30 mouse cellular contexts compared by ENCODE assay signal in the genomic region with DNA sequence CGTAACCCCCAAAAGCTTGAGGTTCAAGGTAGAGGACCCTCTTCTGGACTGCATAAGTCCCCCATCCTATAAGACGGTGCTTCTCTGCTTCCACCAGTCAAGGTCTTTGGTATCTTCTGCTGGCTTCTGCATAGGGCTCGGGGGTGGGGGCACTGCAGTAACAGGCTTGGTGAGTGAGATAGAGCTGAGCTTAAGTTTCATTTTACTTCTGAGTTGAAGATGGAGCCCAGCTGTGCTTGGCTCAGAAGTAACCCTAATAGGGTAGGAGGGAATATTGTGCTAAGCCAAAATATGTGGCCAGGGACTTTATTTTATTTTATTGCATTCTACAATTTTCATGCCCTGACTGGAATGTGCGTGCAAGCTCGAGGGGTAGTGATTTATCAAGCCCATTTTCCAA.
DNase-seq lines count a peak whose midpoint lies in the region; ATAC-seq and TF ChIP-seq lines count a peak whose summit lies in the region.
"Had no signal": no experiment of that assay in that cellular context is flagged by ENCODE, and none has a peak within 500 bp of the region (broad histone marks: within the 10 kb centered on the region; RNA-seq: fewer than 3 reads in every experiment).

No protein-coding gene starts in this region.

- H3K4me3 ChIP-seq in embryonic facial prominence, embryonic 14.5 days (ENCODE audit: low read depth, low read length), result no peak overlapping the region
- H3K4me3 ChIP-seq in embryonic facial prominence, embryonic 10.5 days, result no peak overlapping the region
- no peak overlapping the region for H3K4me3 ChIP-seq in kidney, embryonic 16.5 days (ENCODE audit: low read length)
- no peak overlapping the region for H3K4me3 ChIP-seq in lung, embryonic 14.5 days (ENCODE audit: low read depth, low read length)
- no peak overlapping the region for H3K4me3 ChIP-seq in lung, adult 2 months (replicated peaks; ENCODE audit: extremely low read depth, low read depth, low read length)
- no peak overlapping the region for H3K4me3 ChIP-seq in stomach, embryonic 16.5 days (replicated peaks; ENCODE audit: low read length)
- no peak overlapping the region for H3K4me3 ChIP-seq in stomach, postnatal 0 days (ENCODE audit: low read depth, low read length)
- H3K4me3 ChIP-seq: embryonic facial prominence, embryonic 15.5 days; forebrain, embryonic 12.5 days; heart, embryonic 13.5 days; liver, embryonic 12.5 days; midbrain, embryonic 12.5 days; myocyte; stomach, embryonic 15.5 days had no signal

- no peak overlapping the region for H3K27ac ChIP-seq in embryonic facial prominence, embryonic 14.5 days (replicated peaks; ENCODE audit: low read depth, low read length)
- no peak overlapping the region for H3K27ac ChIP-seq in embryonic facial prominence, embryonic 10.5 days (replicated peaks)
- no peak overlapping the region for H3K27ac ChIP-seq in kidney, embryonic 16.5 days (ENCODE audit: low read length)
- no peak overlapping the region for H3K27ac ChIP-seq in lung, embryonic 14.5 days (ENCODE audit: low read depth)
- H3K27ac ChIP-seq in stomach, embryonic 16.5 days (ENCODE audit: low read length), result no peak overlapping the region
- H3K27ac ChIP-seq in stomach, postnatal 0 days (replicated peaks), result no peak overlapping the region
- H3K27ac ChIP-seq: embryonic facial prominence, embryonic 15.5 days; forebrain, embryonic 12.5 days; heart, embryonic 13.5 days; liver, embryonic 12.5 days; midbrain, embryonic 12.5 days; stomach, embryonic 15.5 days had no signal

- TF ChIP-seq CTCF in lung, embryonic 14.5 days (IDR thresholded peaks at IDR 0.05; ENCODE audit: low read depth), result no peak
- no peak for TF ChIP-seq CTCF in lung, adult 2 months (IDR thresholded peaks at IDR 0.05; ENCODE audit: insufficient read depth, low read length)
- no peak for TF ChIP-seq CTCF in stomach, postnatal 0 days (IDR thresholded peaks at IDR 0.05; ENCODE audit: low read depth)

- no peak overlapping the region for H3K4me2 ChIP-seq in embryonic facial prominence, embryonic 14.5 days (ENCODE audit: low read depth, low read length)
- H3K4me2 ChIP-seq in kidney, embryonic 16.5 days (replicated peaks; ENCODE audit: low read depth, low read length), result peak overlapping the region; percentile 26
- H3K4me2 ChIP-seq in lung, embryonic 14.5 days, result no peak overlapping the region
- no peak overlapping the region for H3K4me2 ChIP-seq in stomach, embryonic 16.5 days (ENCODE audit: low read depth, low read length)
- H3K4me2 ChIP-seq in stomach, postnatal 0 days (replicated peaks; ENCODE audit: low read depth), result no peak overlapping the region
- H3K4me2 ChIP-seq: embryonic facial prominence, embryonic 15.5 days; forebrain, embryonic 12.5 days; heart, embryonic 13.5 days; liver, embryonic 12.5 days; midbrain, embryonic 12.5 days; stomach, embryonic 15.5 days had no signal

- no peak overlapping the region for H3K9ac ChIP-seq in embryonic facial prominence, embryonic 14.5 days (ENCODE audit: low read depth, low read length)
- no peak overlapping the region for H3K9ac ChIP-seq in kidney, embryonic 16.5 days (replicated peaks; ENCODE audit: low read length)
- no peak overlapping the region for H3K9ac ChIP-seq in lung, embryonic 14.5 days
- no peak overlapping the region for H3K9ac ChIP-seq in stomach, embryonic 16.5 days (ENCODE audit: low read length)
- H3K9ac ChIP-seq in stomach, postnatal 0 days (ENCODE audit: low read length), result no peak overlapping the region
- H3K9ac ChIP-seq: embryonic facial prominence, embryonic 15.5 days; forebrain, embryonic 12.5 days; forebrain, postnatal 0 days; heart, embryonic 13.5 days; liver, embryonic 12.5 days; liver, postnatal 0 days; midbrain, embryonic 12.5 days; stomach, embryonic 15.5 days had no signal

- H3K36me3 ChIP-seq in embryonic facial prominence, embryonic 14.5 days (ENCODE audit: control insufficient read depth, insufficient read depth, low read length), result no peaks in the 10 kb centered on the region
- no peaks in the 10 kb centered on the region for H3K36me3 ChIP-seq in embryonic facial prominence, embryonic 10.5 days (replicated peaks)
- H3K36me3 ChIP-seq in kidney, embryonic 16.5 days (ENCODE audit: insufficient read depth, low read length), result no peaks in the 10 kb centered on the region
- no peaks in the 10 kb centered on the region for H3K36me3 ChIP-seq in lung, embryonic 14.5 days (ENCODE audit: insufficient read depth)
- H3K36me3 ChIP-seq in stomach, embryonic 16.5 days (ENCODE audit: control insufficient read depth, insufficient read depth, low read length), result no peaks in the 10 kb centered on the region
- H3K36me3 ChIP-seq in stomach, postnatal 0 days (ENCODE audit: control insufficient read depth, insufficient read depth, low read length), result no peaks in the 10 kb centered on the region
- H3K36me3 ChIP-seq: embryonic facial prominence, embryonic 15.5 days; forebrain, embryonic 12.5 days; heart, embryonic 13.5 days; liver, embryonic 12.5 days; midbrain, embryonic 12.5 days; stomach, embryonic 15.5 days had no signal

- peak; percentile 18; the same call in 1 of the 2 replicates for ATAC-seq in embryonic facial prominence, embryonic 14.5 days (ENCODE audit: low read depth)
- ATAC-seq in kidney, embryonic 16.5 days (ENCODE audit: low FRiP score, low TSS enrichment), result peak; percentile 31; the same call in 1 of the 2 replicates
- ATAC-seq in lung, embryonic 14.5 days (ENCODE audit: insufficient read depth), result peak; percentile 85; the same call in 1 of the 2 replicates
- peak; percentile 56; the same call in 1 of the 2 replicates for ATAC-seq in stomach, embryonic 16.5 days (ENCODE audit: insufficient read depth, low FRiP score)
- ATAC-seq in stomach, postnatal 0 days (ENCODE audit: low FRiP score, low TSS enrichment), result no peak
- ATAC-seq: activated CD4-positive, CD25-positive, alpha-beta regulatory T cell, adult 4 months; forebrain, postnatal 0 days; hindbrain, embryonic 16.5 days; liver, embryonic 12.5 days; liver, postnatal 0 days had no signal

- no peaks in the 10 kb centered on the region for H3K4me1 ChIP-seq in embryonic facial prominence, embryonic 14.5 days (ENCODE audit: control insufficient read depth, insufficient read depth, low read length)
- H3K4me1 ChIP-seq in embryonic facial prominence, embryonic 10.5 days, result no peaks in the 10 kb centered on the region
- peaks cover 23% of the 10 kb centered on the region for H3K4me1 ChIP-seq in kidney, embryonic 16.5 days (ENCODE audit: insufficient read depth, low read length)
- no peaks in the 10 kb centered on the region for H3K4me1 ChIP-seq in lung, embryonic 14.5 days (ENCODE audit: insufficient read depth)
- no peaks in the 10 kb centered on the region for H3K4me1 ChIP-seq in lung, adult 2 months (ENCODE audit: control insufficient read depth, insufficient read depth, low read length)
- H3K4me1 ChIP-seq in stomach, embryonic 16.5 days (ENCODE audit: control insufficient read depth, insufficient read depth, low read length), result no peaks in the 10 kb centered on the region
- no peaks in the 10 kb centered on the region for H3K4me1 ChIP-seq in stomach, postnatal 0 days (replicated peaks; ENCODE audit: control insufficient read depth, insufficient read depth)
- H3K4me1 ChIP-seq: embryonic facial prominence, embryonic 15.5 days; forebrain, embryonic 12.5 days; heart, embryonic 13.5 days; liver, embryonic 12.5 days; megakaryocyte, embryonic 14.5 days; midbrain, embryonic 12.5 days; stomach, embryonic 15.5 days had no signal

- 65% methylated on average over 5 of the region's 5 CpGs for WGBS in embryonic facial prominence, embryonic 14.5 days
- WGBS in embryonic facial prominence, embryonic 10.5 days, result 85% methylated on average over 5 of the region's 5 CpGs
- WGBS in kidney, embryonic 16.5 days, result 34% methylated on average over 5 of the region's 5 CpGs
- WGBS in lung, embryonic 14.5 days, result 37% methylated on average over 5 of the region's 5 CpGs
- WGBS in lung, adult 2 months, result 62% methylated on average over 5 of the region's 5 CpGs
- 46% methylated on average over 5 of the region's 5 CpGs for WGBS in stomach, embryonic 16.5 days
- WGBS in stomach, postnatal 0 days, result 48% methylated on average over 5 of the region's 5 CpGs

- no peaks in the 10 kb centered on the region for H3K27me3 ChIP-seq in embryonic facial prominence, embryonic 14.5 days (replicated peaks; ENCODE audit: control insufficient read depth, insufficient read depth, low read length)
- H3K27me3 ChIP-seq in embryonic facial prominence, embryonic 10.5 days (replicated peaks; ENCODE audit: low read depth, poor library complexity, severe bottlenecking), result no peaks in the 10 kb centered on the region
- H3K27me3 ChIP-seq in kidney, embryonic 16.5 days (ENCODE audit: insufficient read depth, low read length), result no peaks in the 10 kb centered on the region
- no peaks in the 10 kb centered on the region for H3K27me3 ChIP-seq in lung, embryonic 14.5 days (ENCODE audit: insufficient read depth, low read length)
- H3K27me3 ChIP-seq in stomach, embryonic 16.5 days (ENCODE audit: control insufficient read depth, insufficient read depth, low read length), result no peaks in the 10 kb centered on the region
- no peaks in the 10 kb centered on the region for H3K27me3 ChIP-seq in stomach, postnatal 0 days (ENCODE audit: control insufficient read depth, insufficient read depth, low read length)
- H3K27me3 ChIP-seq: embryonic facial prominence, embryonic 15.5 days; forebrain, embryonic 12.5 days; heart, embryonic 13.5 days; liver, embryonic 12.5 days; megakaryocyte, embryonic 14.5 days; midbrain, embryonic 12.5 days; stomach, embryonic 15.5 days had no signal

- peak; percentile 20 for DNase-seq in embryonic facial prominence, embryonic 14.5 days (ENCODE audit: low spot score)
- no peak for DNase-seq in embryonic facial prominence, embryonic 10.5 days (ENCODE audit: low spot score)
- DNase-seq in kidney, postnatal 25 days, result no peak
- peak; percentile 47 for DNase-seq in lung, embryonic 14.5 days
- DNase-seq in lung, adult 2 months, result no peak
- no peak for DNase-seq in stomach, postnatal 0 days (ENCODE audit: low spot score)
- DNase-seq: adrenal gland, adult 2 months; adrenal gland, postnatal 36 days; cerebellum, adult 18-20 months; cerebellum, postnatal 10 days; forebrain, postnatal 0 days; heart, postnatal 10 days; layer of hippocampus, adult 9-11 months; liver, postnatal 0 days; lung, postnatal 4 days; right cerebral cortex, postnatal 25 days; thymus, adult 2 months; thymus, postnatal 36 days had no signal

- TF ChIP-seq EP300 in stomach, postnatal 0 days (optimal IDR thresholded peaks at IDR 0.05), result no peak

- TF ChIP-seq POLR2A in lung, adult 2 months (IDR thresholded peaks at IDR 0.05; ENCODE audit: borderline replicate concordance, extremely low read depth, low read depth, low read length), result no peak

- no peaks in the 10 kb centered on the region for H3K9me3 ChIP-seq in embryonic facial prominence, embryonic 14.5 days (ENCODE audit: control insufficient read depth, low read length)
- H3K9me3 ChIP-seq in embryonic facial prominence, embryonic 10.5 days, result no peaks in the 10 kb centered on the region
- no peaks in the 10 kb centered on the region for H3K9me3 ChIP-seq in kidney, embryonic 16.5 days (ENCODE audit: low read length)
- no peaks in the 10 kb centered on the region for H3K9me3 ChIP-seq in lung, embryonic 14.5 days (ENCODE audit: low read depth, low read length)
- no peaks in the 10 kb centered on the region for H3K9me3 ChIP-seq in stomach, embryonic 16.5 days (replicated peaks; ENCODE audit: control insufficient read depth, low read length)
- H3K9me3 ChIP-seq in stomach, postnatal 0 days (ENCODE audit: control insufficient read depth, low read length), result no peaks in the 10 kb centered on the region
- H3K9me3 ChIP-seq: embryonic facial prominence, embryonic 15.5 days; forebrain, embryonic 12.5 days; heart, embryonic 13.5 days; liver, embryonic 12.5 days; megakaryocyte, embryonic 14.5 days; midbrain, embryonic 12.5 days; stomach, embryonic 15.5 days had no signal

Comparison
In these comparisons a context has a peak if more than half of its experiments do, and no peak if none do; other contexts are left out.
1. DNase-seq: peak in embryonic facial prominence, embryonic 14.5 days (single experiment) and lung, embryonic 14.5 days (single experiment); none in embryonic facial prominence, embryonic 10.5 days (single experiment), kidney, postnatal 25 days (0 of 2), lung, adult 2 months (single experiment) and stomach, postnatal 0 days (single experiment).